Mouse (Mus musculus) cerebellum, adult 2 months (tissue): ENCODE data around the gene Immp2l.

Experiments used
- CTCF ChIP-seq: fragments of 200-500 bp; IDR thresholded peaks from 2 replicates; pipeline ENCODE4 v1.5.1; 2011; ENCODE audit warnings: low read depth, mild to moderate bottlenecking, control low read depth, low read length, moderate library complexity, borderline replicate concordance; ENCODE audit not compliant: insufficient read depth
- POLR2A ChIP-seq: fragments of 200-500 bp; IDR thresholded peaks from 2 replicates; pipeline ENCODE4 v1.6.1; 2011; ENCODE audit warnings: low read length, control low read depth, borderline replicate concordance; ENCODE audit not compliant: insufficient read depth

DNA sequence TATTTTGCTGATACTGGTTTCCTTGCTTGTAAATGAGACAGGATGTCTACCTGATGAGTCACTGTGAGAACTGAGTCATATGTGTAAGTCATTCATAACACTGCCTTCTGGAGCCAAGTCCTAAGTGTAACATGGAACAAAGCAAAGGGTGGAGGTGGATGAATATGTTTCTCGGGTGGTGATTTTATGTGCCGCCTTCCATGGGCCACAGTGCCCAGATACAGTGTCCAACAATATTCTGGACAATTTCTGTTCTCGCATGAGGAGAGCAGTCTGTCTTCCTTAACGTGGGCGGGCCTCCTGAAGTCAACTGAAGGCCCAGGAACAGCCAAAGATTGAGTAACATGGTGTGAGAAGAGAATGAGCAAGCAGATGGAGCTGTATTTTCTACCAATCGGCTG, 926.0 kb downstream of the Immp2l start:
- TF ChIP-seq CTCF (no peak), POLR2A (no peak)
